Mouse (Mus musculus) neural tube, embryonic 10.5 days (tissue): Measurements from ENCODE around the gene Adam11.

Experiments
- DNase-seq: peaks from one replicate; pipeline ENCODE4 v3.0.0-alpha.2; 2017; ENCODE audit warnings: low spot score; ENCODE audit errors: extremely low spot score

Gene Adam11

DNA sequence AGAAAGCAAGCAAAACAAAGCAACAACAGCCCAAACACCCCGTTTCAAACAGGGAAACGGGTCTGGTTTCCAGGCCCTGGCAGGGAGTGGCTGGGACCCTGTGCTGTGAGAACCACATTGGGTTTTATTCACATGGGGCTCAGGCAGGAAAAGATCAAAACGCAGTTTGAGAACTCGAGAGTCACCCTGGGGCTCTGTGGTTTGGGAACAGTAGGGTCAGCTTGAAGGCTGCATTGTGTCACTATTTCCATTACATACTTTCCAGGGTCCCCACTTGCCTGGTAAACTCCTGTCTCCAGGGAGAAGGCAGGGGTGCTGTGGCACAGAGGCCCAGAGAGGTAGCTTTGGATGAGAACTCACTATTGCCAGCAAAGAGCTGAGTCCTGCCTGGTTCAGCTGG, 65.9 kb downstream of the Adam11 start:
- DNase-seq: no peak
